Mouse (Mus musculus) olfactory bulb, adult 2 months (tissue): ENCODE data around the gene Tmem210.
A peak's percentile ranks its signal among the peaks of the same experiment; 100 is the strongest.

Experiments used
- CTCF ChIP-seq: fragments of 200-500 bp; IDR thresholded peaks from 2 replicates; pipeline ENCODE4 v1.5.1; 2012; ENCODE audit warnings: low read depth, mild to moderate bottlenecking, low read length, moderate library complexity; ENCODE audit not compliant: insufficient read depth
- POLR2A ChIP-seq: fragments of 200-500 bp; IDR thresholded peaks from 2 replicates; pipeline ENCODE4 v1.6.1; 2012; ENCODE audit warnings: mild to moderate bottlenecking, low read depth, low read length, moderate library complexity; ENCODE audit not compliant: insufficient read depth

DNA sequence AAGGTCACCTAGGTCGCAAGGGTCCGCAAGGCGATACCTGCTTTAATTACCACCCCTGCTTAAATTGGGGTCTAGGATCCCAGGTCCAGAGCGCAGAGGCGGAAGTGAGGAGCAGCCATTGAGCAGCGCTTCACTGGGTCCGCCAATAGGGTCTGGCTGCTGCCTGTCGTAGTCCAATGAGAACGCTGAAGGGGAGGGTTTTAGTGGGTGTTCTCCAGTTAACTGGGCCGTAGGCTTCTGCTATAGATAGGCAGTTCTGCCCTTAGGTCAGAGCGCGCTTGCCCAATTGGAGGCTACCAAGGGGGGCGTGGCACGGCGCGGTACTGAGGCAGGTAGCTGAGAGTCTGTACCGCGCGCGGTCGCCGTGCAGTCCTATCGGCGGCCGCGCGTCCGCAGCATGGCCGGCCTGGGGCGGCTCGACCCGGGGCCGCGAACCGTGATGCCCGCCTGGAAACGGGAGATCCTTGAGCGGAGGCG lies 25.6 kb upstream of the Tmem210 start, which contains the start of gene Tprn:
- TF ChIP-seq POLR2A (peak; percentile 55; the same call in 1 of the 2 replicates), CTCF (no peak)
